Mouse (Mus musculus) kidney, embryonic 14.5 days (tissue): Measurements from ENCODE around the gene Btbd8. TPM values are rescaled to one million over a fixed set of nuclear protein-coding genes. Genes with fewer than 3 reads are reported as not detected.

Source experiments
- ATAC-seq: fragments of 200-750 bp; cut with Nextera tagmentation; 2 replicates; pipeline ENCODE4 v1.8.0; 2017; ENCODE audit warnings: moderate number of reproducible peaks, mild to moderate bottlenecking, moderate TSS enrichment, moderate library complexity; ENCODE audit not compliant: low FRiP score, low TSS enrichment
- H3K27ac ChIP-seq: fragments of 300-500 bp; sonication (generic); 2 replicates; pipeline ENCODE4 v1.5.1; 2014; ENCODE audit warnings: low read depth, mild to moderate bottlenecking, low read length, moderate library complexity, mixed read lengths
- H3K27me3 ChIP-seq: fragments of 300-500 bp; sonication (generic); 2 replicates; pipeline ENCODE4 v1.6.1; 2014; ENCODE audit warnings: mild to moderate bottlenecking, low read length; ENCODE audit not compliant: control insufficient read depth, insufficient read depth
- H3K36me3 ChIP-seq: fragments of 300-500 bp; sonication (generic); 2 replicates; pipeline ENCODE4 v1.6.1; 2014; ENCODE audit warnings: low read length, mixed read lengths; ENCODE audit not compliant: control insufficient read depth, insufficient read depth
- H3K4me1 ChIP-seq: fragments of 300-500 bp; sonication (generic); 2 replicates; pipeline ENCODE4 v1.6.1; 2014; ENCODE audit warnings: low read length, mixed read lengths; ENCODE audit not compliant: control insufficient read depth, insufficient read depth
- H3K4me2 ChIP-seq: fragments of 300-500 bp; sonication (generic); replicated peaks from 2 replicates; pipeline ENCODE4 v1.6.1; 2014; ENCODE audit warnings: low read depth, mild to moderate bottlenecking, low read length
- H3K4me3 ChIP-seq: fragments of 300-500 bp; sonication (generic); 2 replicates; pipeline ENCODE4 v1.5.1; 2014; ENCODE audit warnings: mild to moderate bottlenecking, low read length
- H3K9ac ChIP-seq: fragments of 300-500 bp; sonication (generic); 2 replicates; pipeline ENCODE4 v1.6.1; 2014; ENCODE audit warnings: low read depth, mild to moderate bottlenecking, low read length, moderate library complexity
- H3K9me3 ChIP-seq: fragments of 300-500 bp; sonication (generic); 2 replicates; pipeline ENCODE4 v1.6.1; 2016; ENCODE audit warnings: low read length; ENCODE audit not compliant: control insufficient read depth
- WGBS: fragments of 180-500 bp; shearing (Covaris S2); extraction: QIAGEN DNeasy Blood & Tissue Kit; methylation state at CpG from one replicate; pipeline ENCODE4 v1.1.7; 2014; 5-methylcytosine and 5-hydroxymethylcytosine counted together
- polyA plus RNA-seq: library from polyadenylated mRNA; unstranded; fragments of >200 nt; fragmentation: Nextera tagmentation; extraction: Ambion mirVana; gene quantifications from 2 replicates; pipeline ENCODE4 v1.2.1, GENCODE M21; 2014

Gene Btbd8
- polyA plus RNA-seq, 1 experiment from 2014 or later: 4.1 TPM

DNA sequence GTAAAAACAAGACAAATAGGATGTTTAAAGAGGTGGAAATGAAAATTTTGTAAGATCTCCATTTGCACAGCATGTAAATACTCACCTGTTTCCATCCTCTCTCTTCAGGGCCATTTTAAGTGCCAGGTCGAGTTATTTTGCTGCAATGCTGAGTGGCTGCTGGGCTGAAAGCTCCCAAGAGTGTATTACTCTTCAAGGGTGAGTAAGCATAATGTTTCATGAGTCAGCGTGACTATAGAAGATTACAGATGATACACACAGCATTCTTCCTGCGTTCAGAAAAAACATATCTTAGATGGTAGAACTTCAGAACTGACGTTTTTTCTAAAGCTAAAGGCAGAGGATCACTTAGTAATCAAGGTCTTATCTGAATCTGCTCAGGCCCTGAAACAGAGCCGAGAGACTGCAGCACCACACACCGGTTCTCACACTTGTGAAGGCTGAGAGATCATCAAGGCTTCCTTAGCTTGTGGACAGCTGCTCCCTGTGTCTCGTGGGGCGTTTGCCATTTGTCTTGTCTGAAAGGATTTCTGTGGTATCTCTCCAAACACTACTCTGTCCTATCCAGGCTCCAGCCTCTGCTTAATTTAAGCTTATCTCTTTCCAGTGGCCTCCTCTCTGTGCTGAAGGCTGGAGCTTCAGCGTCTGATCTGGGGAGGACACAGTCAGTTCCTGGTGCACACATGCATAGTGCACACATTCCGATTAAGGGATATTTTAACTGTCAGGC is 33.0 kb downstream of the Btbd8 start:
- no peak overlapping the region for H3K4me2 ChIP-seq
- ATAC-seq: no peak
- H3K9ac ChIP-seq: no peak overlapping the region
- H3K27me3 ChIP-seq: no peaks in the 10 kb centered on the region
- no peaks in the 10 kb centered on the region for H3K4me1 ChIP-seq
- H3K27ac ChIP-seq: no peak overlapping the region
- H3K4me3 ChIP-seq: no peak overlapping the region
- no peaks in the 10 kb centered on the region for H3K9me3 ChIP-seq
- WGBS: 71% methylated on average over 10 of the region's 10 CpGs
- 0 out of 2 replicates have a peak, but pooled peaks cover 3% of the 10 kb centered on the region for H3K36me3 ChIP-seq

DNA sequence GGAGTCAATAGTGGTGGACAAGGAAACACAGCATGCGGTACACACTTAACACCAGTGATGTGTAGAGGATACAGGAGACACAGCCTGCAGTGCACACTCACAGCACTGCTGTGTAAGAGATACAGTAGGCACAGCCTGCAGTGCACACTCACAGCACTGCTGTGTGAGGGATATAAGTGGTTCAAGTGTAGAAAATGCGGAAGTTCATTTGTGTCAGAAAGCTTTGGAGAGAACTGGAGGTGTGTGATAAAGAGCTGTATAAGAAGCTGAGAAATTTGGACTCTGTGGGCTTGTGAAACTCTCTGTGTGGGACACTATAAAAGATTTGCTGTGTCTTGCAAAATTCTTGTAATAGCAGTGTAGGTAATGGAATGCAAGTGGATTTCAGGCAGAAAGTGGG is 42.4 kb downstream of the Btbd8 start:
- H3K4me2 ChIP-seq: no peak overlapping the region
- no peaks in the 10 kb centered on the region for H3K9me3 ChIP-seq
- WGBS: 98% methylated on average over 2 of the region's 2 CpGs

DNA sequence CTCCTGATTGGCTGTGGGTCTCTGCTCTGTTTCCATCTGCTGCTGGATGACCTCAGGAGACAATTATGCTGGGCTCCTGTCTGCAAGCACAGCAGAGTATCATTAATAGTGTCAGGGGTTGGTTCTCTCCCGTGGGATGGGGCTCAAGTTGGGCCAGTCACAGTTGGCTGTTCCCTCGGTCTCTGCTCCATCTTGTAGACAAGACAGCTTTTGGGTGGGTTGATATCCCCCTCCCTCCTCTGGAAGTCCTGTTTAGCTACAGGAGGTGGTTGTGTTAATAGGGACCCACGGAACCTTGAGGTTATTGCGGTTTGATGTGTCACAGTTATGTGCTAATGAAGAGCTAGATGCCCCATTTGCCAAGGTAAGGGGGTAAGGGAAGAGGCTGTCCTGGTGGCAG is 51.2 kb downstream of the Btbd8 start:
- ATAC-seq: no peak
- Histone ChIP-seq H3K9ac (no peak overlapping the region), H3K4me1 (no peaks in the 10 kb centered on the region), H3K27me3 (no peaks in the 10 kb centered on the region), H3K36me3 (no peaks in the 10 kb centered on the region), H3K9me3 (no peaks in the 10 kb centered on the region), H3K4me3 (no peak overlapping the region), H3K27ac (no peak overlapping the region), H3K4me2 (no peak overlapping the region)
- WGBS: 65% methylated on average over 4 of the region's 4 CpGs

More for the DNA sequence above, 42.4 kb downstream of the Btbd8 start:
- no peak for ATAC-seq
- Histone ChIP-seq H3K27ac (no peak overlapping the region), H3K27me3 (no peaks in the 10 kb centered on the region), H3K4me1 (no peaks in the 10 kb centered on the region), H3K4me3 (no peak overlapping the region), H3K36me3 (no peaks in the 10 kb centered on the region), H3K9ac (no peak overlapping the region)

DNA sequence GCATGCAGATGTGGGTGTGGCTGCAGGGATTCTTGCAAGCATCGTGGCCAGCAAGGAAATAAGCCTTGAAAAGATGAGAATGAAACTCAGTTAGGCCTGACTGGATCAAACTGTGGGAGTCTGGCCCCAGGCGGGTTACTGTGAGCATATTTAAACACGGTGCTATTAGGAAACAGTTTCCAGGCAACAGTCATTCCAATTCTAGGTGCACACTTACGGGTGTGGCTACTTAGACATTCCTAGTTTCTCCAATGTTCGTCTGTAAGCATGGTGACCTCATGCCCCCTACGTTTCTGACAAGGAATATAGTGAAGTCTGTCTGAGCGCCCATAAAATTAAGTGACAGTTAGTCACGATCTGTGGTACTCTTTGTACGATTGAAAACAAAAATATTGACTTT is 53.2 kb downstream of the Btbd8 start:
- Histone ChIP-seq H3K9me3 (0 out of 2 replicates have a peak, but pooled peaks cover 2% of the 10 kb centered on the region), H3K4me2 (no peak overlapping the region), H3K9ac (no peak overlapping the region), H3K4me3 (no peak overlapping the region), H3K27ac (no peak overlapping the region), H3K36me3 (no peaks in the 10 kb centered on the region), H3K27me3 (no peaks in the 10 kb centered on the region), H3K4me1 (no peaks in the 10 kb centered on the region)
- no peak for ATAC-seq
- 57% methylated on average over 9 of the region's 9 CpGs for WGBS

DNA sequence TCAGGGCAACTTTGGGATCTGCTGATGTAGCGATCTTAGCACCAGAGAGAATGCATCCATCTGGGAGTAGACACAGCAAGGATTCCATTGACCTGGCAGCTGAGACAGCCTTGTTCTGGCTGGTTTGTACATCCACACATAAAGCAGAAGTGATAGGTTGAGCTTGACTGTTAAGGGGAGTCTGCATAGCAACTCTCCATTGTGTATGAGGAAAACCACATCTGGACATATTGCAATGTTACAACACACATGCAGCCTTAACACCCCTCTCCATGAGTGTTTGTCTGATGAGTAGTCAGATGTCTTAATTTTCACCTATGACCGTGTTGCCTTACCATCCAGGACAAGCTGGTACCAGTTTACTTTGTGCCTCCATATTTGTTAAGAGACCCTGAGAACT is 54.7 kb downstream of the Btbd8 start:
- no peaks in the 10 kb centered on the region for H3K4me1 ChIP-seq
- no peak overlapping the region for H3K9ac ChIP-seq
- 0 out of 2 replicates have a peak, but pooled peaks cover 2% of the 10 kb centered on the region for H3K9me3 ChIP-seq
- 97% methylated on average over 2 of the region's 2 CpGs for WGBS
- ATAC-seq: no peak
- H3K36me3 ChIP-seq: no peaks in the 10 kb centered on the region
- no peak overlapping the region for H3K27ac ChIP-seq
- no peaks in the 10 kb centered on the region for H3K27me3 ChIP-seq
- no peak overlapping the region for H3K4me3 ChIP-seq
- H3K4me2 ChIP-seq: no peak overlapping the region

DNA sequence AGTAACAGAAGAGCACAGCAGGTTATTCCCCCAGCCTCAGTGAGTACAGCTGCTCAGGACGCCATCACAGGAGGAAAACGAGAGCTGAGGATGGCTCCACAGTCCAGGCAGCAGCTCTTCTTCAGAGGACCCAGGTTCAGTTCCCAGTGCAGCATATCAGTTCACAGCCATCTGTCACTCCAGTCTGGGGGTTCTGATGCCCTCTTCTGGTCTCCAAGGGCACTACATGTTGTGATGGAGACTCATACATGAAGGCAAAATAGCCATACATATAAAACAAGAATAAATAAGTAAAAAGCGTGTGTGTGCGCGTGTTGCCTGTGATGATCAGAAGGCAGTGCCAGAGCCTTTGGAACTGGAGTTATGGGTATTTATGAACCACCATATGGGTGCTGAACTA is 57.0 kb downstream of the Btbd8 start:
- no peak overlapping the region for H3K4me2 ChIP-seq
- no peaks in the 10 kb centered on the region for H3K27me3 ChIP-seq
- H3K9ac ChIP-seq: no peak overlapping the region
- ATAC-seq: no peak
- H3K4me1 ChIP-seq: no peaks in the 10 kb centered on the region
- H3K9me3 ChIP-seq: 0 out of 2 replicates have a peak, but pooled peaks cover 2% of the 10 kb centered on the region
- no peaks in the 10 kb centered on the region for H3K36me3 ChIP-seq
- no peak overlapping the region for H3K27ac ChIP-seq
- WGBS: 95% methylated on average over 5 of the region's 5 CpGs
- no peak overlapping the region for H3K4me3 ChIP-seq

DNA sequence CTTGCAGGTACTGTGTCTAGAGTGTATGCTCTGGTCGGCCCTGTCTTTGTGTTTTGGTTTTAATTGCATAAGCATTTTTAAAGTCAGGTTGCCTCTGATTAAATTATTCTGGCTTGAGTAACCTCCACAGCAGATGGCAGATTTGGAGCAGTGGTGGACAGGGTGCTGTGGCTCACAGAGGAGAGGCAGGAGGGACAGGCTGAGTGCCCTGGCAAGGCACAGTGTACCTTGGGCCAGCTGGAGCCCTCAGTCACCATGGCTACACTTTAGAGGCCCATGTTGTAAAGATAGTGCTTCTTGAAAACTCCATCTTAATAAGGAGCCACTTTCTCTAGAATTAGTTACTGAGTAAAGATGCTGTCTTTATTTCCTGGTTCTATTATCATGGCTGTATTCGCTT is 58.2 kb downstream of the Btbd8 start:
- ATAC-seq: no peak
- H3K4me1 ChIP-seq: no peaks in the 10 kb centered on the region
- no peak overlapping the region for H3K9ac ChIP-seq
- H3K9me3 ChIP-seq: 0 out of 2 replicates have a peak, but pooled peaks cover 2% of the 10 kb centered on the region
- 96% methylated on average over 2 of the region's 2 CpGs for WGBS
- no peaks in the 10 kb centered on the region for H3K27me3 ChIP-seq
- H3K27ac ChIP-seq: no peak overlapping the region
- no peak overlapping the region for H3K4me2 ChIP-seq
- H3K36me3 ChIP-seq: no peaks in the 10 kb centered on the region
- no peak overlapping the region for H3K4me3 ChIP-seq

DNA sequence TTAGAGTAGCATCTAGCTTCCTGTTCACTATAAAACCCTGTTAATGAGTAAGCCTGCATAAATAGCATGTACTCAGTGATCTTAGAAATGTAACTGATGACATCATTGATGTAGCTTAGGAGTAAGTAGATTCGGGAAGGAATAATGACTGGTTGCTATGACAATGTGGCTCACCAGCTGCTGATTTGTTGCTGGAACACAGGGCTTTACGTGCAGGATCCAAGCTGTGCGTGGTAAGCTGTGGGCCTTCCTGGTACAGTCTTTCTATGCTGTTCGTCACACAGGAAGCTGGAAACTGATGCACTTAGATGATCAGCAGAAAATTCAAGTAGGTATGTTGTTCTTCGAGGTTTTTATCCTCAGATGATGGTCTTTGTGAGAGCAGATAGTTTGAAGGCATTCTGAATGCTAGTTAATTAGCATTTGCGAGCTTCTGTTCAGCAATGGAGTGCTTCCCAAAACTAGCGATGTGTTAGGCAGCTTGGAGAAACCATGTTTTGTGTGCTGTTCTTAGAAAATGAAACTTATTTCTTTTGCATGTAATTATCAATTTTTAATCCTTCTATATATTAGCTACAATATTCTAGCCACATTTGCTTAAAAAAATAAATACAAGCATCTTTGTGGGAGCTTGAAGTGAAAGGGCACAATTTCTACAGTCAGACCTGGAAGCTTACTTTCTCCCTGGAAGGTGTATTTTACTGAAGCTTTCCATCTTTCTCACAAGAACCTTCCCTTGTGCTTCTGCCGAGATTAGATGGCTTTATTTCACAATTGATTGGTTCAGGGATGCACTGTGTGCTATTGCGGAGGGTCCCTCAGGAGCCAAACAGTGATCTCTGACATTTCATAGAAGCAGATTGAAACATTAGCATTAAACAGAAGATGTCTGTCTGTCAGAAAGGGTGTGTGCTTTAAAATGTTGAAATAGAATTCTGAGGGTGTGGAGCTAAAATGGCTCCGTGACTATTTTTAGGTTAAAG is 60.0 kb downstream of the Btbd8 start:
- Histone ChIP-seq H3K4me1 (no peaks in the 10 kb centered on the region), H3K36me3 (no peaks in the 10 kb centered on the region)
- WGBS: 74% methylated on average over 10 of the region's 10 CpGs

More for the DNA sequence above, 60.0 kb downstream of the Btbd8 start:
- H3K4me3 ChIP-seq: no peak overlapping the region
- H3K9ac ChIP-seq: no peak overlapping the region
- 0 out of 2 replicates have a peak, but pooled peaks cover 2% of the 10 kb centered on the region for H3K9me3 ChIP-seq
- no peak overlapping the region for H3K27ac ChIP-seq
- ATAC-seq: 0 out of 2 replicates have a peak, but pooled peaks have one; percentile 52
- H3K27me3 ChIP-seq: no peaks in the 10 kb centered on the region
- H3K4me2 ChIP-seq: no peak overlapping the region
